Mouse (Mus musculus) c-Kit-positive CD71-positive TER-119-positive erythroid progenitor cells, embryonic 14.5 days (primary cell): Measurements from ENCODE around the gene Spint3.
"Not testable (repeated sequence)": the region's sequence is repeated elsewhere in the genome, so short reads cannot be mapped to it uniquely, and the experiment has no call there.

Source experiments
- DNase-seq: peaks from one replicate; pipeline ENCODE4 v3.0.0-alpha.2; 2013; ENCODE audit warnings: low spot score

Spint3 gene

GRCm38 (mm10) chr2:164573359-164573758 lies at the start of gene Spint3:
Gene Spint3, minus strand, starts transcription at chr2:164573459.
- not testable (repeated sequence) for DNase-seq

GRCm38 (mm10) chr2:164621775-164622174 lies 48.5 kb upstream of the Spint3 start:
- DNase-seq, result no peak

GRCm38 (mm10) chr2:164619050-164619449 lies 45.8 kb upstream of the Spint3 start:
- no peak for DNase-seq

- no peak for DNase-seq
These were observed 42.1 kb upstream of the Spint3 start for GRCm38 (mm10) chr2:164615386-164615785.

- DNase-seq, result not testable (repeated sequence)
These were observed 40.2 kb upstream of the Spint3 start, which contains the start of the genes Wfdc6b and Wfdc8 for GRCm38 (mm10) chr2:164613471-164613870. Gene Wfdc6b, plus strand, starts transcription at chr2:164613522. Gene Wfdc8, minus strand, starts transcription at chr2:164613626.

DNA sequence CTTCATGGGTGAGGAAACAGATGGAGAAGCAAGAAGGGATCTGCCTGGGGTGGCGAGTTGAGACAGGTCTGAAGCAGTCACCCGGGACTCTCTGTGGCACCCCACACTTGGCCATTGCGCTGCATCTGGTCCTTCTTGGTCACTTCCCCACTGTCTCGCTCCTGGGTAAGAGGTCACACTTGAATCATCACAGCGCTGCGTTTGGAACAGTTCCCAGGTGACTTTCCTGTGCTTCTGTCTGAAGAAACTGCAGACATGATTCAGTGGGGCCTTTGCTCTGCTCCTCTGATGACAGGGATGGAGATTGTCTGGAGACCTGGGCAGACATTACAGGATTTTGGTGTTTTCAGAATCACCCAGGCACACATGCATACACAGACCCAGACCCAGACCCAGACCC lies 35.5 kb upstream of the Spint3 start:
- no peak for DNase-seq

- no peak for DNase-seq
These were observed 31.2 kb upstream of the Spint3 start for GRCm38 (mm10) chr2:164604411-164604810.

DNA sequence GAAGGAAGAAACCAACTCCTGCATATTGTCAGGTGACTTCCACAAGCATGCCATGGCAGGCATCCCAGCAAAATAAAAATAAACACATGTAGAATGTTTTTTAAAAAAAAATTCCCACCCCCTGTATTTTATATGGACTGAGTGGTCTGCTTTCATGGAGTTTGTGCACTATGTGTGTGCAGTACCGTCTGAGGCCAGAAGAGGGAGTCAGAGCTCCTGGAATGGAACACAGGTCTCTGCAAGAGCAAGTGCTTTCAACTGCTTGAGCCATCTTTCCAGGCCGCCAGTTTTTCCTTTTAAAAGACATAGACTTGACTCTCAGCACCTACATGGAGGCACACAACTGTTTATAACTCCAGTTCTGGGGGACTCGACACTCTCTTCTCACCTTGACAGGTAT lies 30.2 kb upstream of the Spint3 start:
- no peak for DNase-seq

- DNase-seq, result no peak
These were observed 26.9 kb upstream of the Spint3 start for GRCm38 (mm10) chr2:164600179-164600578.

- DNase-seq, result no peak
These were observed 20.2 kb upstream of the Spint3 start, which contains the start of gene Eppin for GRCm38 (mm10) chr2:164593494-164593893. Gene Eppin, minus strand, starts transcription at chr2:164593594.

DNA sequence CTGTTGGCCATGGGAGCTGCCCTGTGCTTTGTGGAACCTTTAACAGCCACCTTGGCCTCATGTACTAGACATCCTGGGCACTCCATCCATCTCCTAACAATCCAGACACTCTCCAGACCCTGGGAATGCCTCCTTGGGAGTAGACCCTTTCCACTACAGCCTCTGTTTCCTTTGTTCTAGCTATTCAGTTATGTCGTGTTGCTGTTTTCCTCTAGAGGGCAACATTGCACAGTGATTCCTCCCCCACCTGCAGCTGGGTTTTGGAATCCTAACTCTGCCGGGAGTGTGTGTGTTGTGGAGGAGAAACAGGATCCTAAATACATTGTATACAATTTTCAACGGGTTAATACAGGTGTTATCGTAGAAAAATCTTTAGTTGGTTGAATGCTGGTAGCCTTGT lies 18.8 kb upstream of the Spint3 start:
- no peak for DNase-seq

DNA sequence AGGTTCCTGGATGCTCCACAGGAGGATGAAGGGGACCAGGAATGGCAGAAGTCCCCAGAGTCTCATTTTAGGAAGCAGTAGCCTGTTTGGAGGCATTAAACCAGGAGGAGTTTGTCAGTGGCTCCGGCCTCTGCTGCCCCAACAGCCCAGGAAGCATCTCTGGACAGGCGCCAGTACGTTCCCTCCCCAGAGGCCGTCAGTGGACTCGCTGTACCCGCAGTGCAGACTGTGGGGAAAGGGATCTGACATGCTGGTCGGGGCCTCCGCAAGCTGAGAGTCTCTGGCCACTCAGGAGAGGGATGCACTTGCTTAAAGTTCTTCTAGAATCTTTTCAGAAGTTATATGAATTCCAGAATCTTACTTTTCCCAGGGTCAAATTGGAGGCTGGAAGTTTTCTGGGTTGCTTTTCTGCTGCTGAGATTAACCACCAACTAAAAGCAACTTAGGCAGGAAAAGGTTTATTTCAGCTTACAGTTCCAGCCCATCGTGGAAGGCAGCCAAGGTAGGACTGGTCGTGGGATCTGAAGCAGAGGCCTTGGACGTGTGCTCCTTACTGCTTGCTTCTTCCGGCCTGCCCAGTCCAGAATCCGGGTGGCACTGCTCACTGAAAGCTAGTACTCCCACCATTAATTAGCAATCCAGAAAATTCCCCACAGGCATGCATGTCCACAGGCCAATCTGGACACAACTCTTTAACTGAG lies 11.9 kb upstream of the Spint3 start, which contains the start of gene Wfdc6a:
Gene Wfdc6a, minus strand, starts transcription at position 423 of the 701 bp plus-strand sequence.
- DNase-seq, result not testable (repeated sequence)

GRCm38 (mm10) chr2:164567460-164567859 lies 5.8 kb downstream of the Spint3 start:
- DNase-seq, result no peak

- peak; percentile 9 for DNase-seq
These were observed 6.3 kb downstream of the Spint3 start for GRCm38 (mm10) chr2:164566997-164567396.

GRCm38 (mm10) chr2:164564346-164564745 lies 8.9 kb downstream of the Spint3 start:
- DNase-seq, result no peak

GRCm38 (mm10) chr2:164563339-164564038 lies 9.8 kb downstream of the Spint3 start:
- DNase-seq, result no peak

- no peak for DNase-seq
These were observed 10.7 kb downstream of the Spint3 start, which contains the start of gene Wfdc2 for GRCm38 (mm10) chr2:164562391-164563188. Gene Wfdc2, plus strand, starts transcription at chr2:164562413.

GRCm38 (mm10) chr2:164560106-164560505 lies 13.2 kb downstream of the Spint3 start:
- DNase-seq, result no peak

DNA sequence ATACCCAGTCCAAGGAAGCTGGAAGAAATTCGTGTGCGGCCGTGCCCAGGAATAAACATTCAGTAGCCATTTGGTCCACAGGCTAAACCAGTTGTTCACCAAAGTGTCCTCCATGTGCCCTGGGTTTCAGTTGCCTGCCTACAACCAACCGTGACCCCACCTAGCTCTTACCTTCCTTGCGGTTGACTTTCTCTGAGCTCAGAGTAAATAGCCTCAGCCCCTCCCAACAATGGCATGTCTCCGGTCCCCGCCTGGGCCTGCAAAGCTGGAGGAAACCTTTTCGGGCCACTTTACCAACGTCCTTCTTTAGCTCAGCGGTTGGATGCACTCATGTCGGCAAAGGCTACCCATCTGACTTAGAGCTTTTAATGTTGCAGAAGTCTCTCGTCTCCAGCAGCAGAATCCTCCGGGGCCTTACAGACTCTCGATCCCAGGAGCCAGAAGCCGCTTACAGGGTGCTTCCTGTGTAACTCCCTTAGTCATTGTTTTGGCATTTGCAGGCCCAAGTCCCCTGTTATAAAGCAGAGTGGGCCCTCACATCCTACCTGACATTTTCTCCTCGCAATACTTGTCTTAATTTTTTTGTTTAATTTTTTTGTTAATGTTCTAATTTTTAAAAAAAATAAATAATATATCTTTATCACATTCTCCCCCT lies 14.1 kb downstream of the Spint3 start:
- no peak for DNase-seq

- DNase-seq, result no peak
These were observed 14.8 kb downstream of the Spint3 start for GRCm38 (mm10) chr2:164558426-164558825.

- DNase-seq, result no peak
These were observed 21.8 kb downstream of the Spint3 start for GRCm38 (mm10) chr2:164551502-164551901.

GRCm38 (mm10) chr2:164550895-164551269 lies 22.4 kb downstream of the Spint3 start:
- DNase-seq, result no peak
